Mouse (Mus musculus) limb, embryonic 15.5 days (tissue): ENCODE results near the gene Pdzd7. TPM values are rescaled to one million over a fixed set of nuclear protein-coding genes. Genes with fewer than 3 reads are reported as not detected.

Experiments
- ATAC-seq: fragments of 200-750 bp; cut with Nextera tagmentation; 2 replicates; pipeline ENCODE4 v1.8.0; 2017; ENCODE audit warnings: low read depth, moderate TSS enrichment; ENCODE audit not compliant: insufficient number of reproducible peaks, low FRiP score, low TSS enrichment
- H3K27ac ChIP-seq: fragments of 300-500 bp; sonication (generic); 2 replicates; pipeline ENCODE4 v1.5.1; 2015; ENCODE audit warnings: moderate library complexity, mild to moderate bottlenecking, inconsistent platforms
- H3K27me3 ChIP-seq: fragments of 300-500 bp; sonication (generic); 2 replicates; pipeline ENCODE4 v1.6.1; 2015; ENCODE audit warnings: inconsistent platforms
- H3K36me3 ChIP-seq: fragments of 300-500 bp; sonication (generic); 2 replicates; pipeline ENCODE4 v1.6.1; 2015; ENCODE audit warnings: inconsistent platforms
- H3K4me1 ChIP-seq: fragments of 300-500 bp; sonication (generic); 2 replicates; pipeline ENCODE4 v1.6.1; 2015; ENCODE audit warnings: inconsistent platforms
- H3K4me2 ChIP-seq: fragments of 300-500 bp; sonication (generic); 2 replicates; pipeline ENCODE4 v1.6.1; 2015; ENCODE audit warnings: mild to moderate bottlenecking, inconsistent platforms
- H3K4me3 ChIP-seq: fragments of 300-500 bp; sonication (generic); 2 replicates; pipeline ENCODE4 v1.5.1; 2015; ENCODE audit warnings: mild to moderate bottlenecking, inconsistent platforms
- H3K9ac ChIP-seq: fragments of 300-500 bp; sonication (generic); 2 replicates; pipeline ENCODE4 v1.6.1; 2015; ENCODE audit warnings: inconsistent platforms
- H3K9me3 ChIP-seq: fragments of 300-500 bp; sonication (generic); 2 replicates; pipeline ENCODE4 v1.6.1; 2016; ENCODE audit warnings: inconsistent platforms
- WGBS: fragments of 180-500 bp; shearing (Covaris S2); methylation state at CpG from one replicate; pipeline ENCODE4 v1.1.7; 2015; 5-methylcytosine and 5-hydroxymethylcytosine counted together
- polyA plus RNA-seq: library from polyadenylated mRNA; unstranded; fragments of >200 nt; fragmentation: Nextera tagmentation; extraction: Ambion mirVana; gene quantifications from 2 replicates; pipeline ENCODE4 v1.2.1, GENCODE M21; 2015

Pdzd7 gene
- polyA plus RNA-seq, 1 experiment from 2014 or later: 0.37 TPM

DNA sequence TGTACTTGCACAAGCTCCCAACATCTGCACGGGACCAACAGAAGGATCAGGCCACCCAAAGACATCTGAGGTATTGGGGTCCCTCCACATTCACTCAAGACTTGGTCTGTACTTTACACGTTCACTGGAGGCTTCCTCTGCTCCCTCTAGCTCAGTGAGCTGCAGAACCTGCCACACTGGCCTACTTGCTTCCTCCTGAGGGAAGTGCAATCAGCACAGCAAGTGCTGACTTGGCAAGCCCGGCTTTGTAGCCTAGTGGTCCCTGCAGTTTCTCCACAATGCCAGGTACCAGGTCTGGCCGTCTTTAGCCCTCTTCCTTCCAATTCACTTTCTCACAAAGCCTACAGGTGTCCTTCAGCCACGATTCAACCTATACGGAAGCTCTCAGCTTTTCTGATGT, 58.5 kb downstream of the Pdzd7 start:
- H3K9ac ChIP-seq: no peak overlapping the region
- WGBS: 59% methylated on average over 6 of the region's 6 CpGs
- no peak for ATAC-seq

DNA sequence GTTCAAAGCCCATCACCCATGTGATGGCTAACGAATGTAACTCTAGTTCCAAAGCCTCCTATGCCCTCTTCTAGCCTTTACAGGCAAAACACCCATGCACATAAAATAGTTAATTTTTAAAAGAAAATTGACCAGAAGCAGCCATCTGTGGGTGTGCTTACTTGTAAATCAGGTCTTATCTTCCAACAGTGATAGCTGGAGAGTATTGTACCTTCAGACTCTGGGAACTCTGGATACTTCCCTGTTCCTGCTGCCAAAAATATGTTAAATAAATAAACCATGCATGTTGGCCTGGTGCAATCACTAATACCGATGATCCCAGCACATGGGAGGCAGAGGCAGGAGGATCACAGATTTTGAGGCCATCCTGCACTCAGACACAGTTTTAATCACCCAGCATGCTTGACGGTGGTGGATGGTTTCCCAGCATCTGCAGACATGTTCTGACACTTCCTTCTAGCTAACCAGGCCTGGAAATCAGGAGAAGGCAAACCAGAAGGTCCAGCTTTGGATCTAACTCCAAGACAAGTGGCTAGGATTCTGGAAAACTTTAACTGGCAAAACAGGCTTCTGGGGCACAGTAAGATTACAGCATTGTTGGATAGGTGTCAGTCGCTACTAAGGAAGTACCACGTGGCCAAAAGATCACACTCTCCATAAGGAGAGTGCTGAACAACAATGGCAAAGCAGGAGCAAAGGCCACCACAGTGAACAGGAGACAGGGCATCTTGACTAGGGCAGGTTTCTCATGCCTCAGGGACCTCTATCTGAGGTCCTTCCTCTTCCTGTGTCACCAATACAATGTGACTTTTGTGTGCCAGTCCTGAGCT, 60.1 kb downstream of the Pdzd7 start:
- no peak overlapping the region for H3K4me3 ChIP-seq
- ATAC-seq: no peak
- H3K36me3 ChIP-seq: peaks cover 16% of the 10 kb centered on the region
- no peaks in the 10 kb centered on the region for H3K9me3 ChIP-seq
- 54% methylated on average over 5 of the region's 5 CpGs for WGBS
- H3K4me1 ChIP-seq: peaks cover 23% of the 10 kb centered on the region
- H3K9ac ChIP-seq: no peak overlapping the region
- H3K27me3 ChIP-seq: no peaks in the 10 kb centered on the region
- H3K4me2 ChIP-seq: no peak overlapping the region
- H3K27ac ChIP-seq: no peak overlapping the region

More for the DNA sequence above, 58.5 kb downstream of the Pdzd7 start:
- H3K27ac ChIP-seq: 0 out of 2 replicates have a peak overlapping the region, but pooled peaks have one; percentile 17
- peaks cover 33% of the 10 kb centered on the region for H3K4me1 ChIP-seq
- H3K4me3 ChIP-seq: no peak overlapping the region
- no peaks in the 10 kb centered on the region for H3K9me3 ChIP-seq
- no peaks in the 10 kb centered on the region for H3K27me3 ChIP-seq
- H3K36me3 ChIP-seq: peaks cover 6% of the 10 kb centered on the region
- H3K4me2 ChIP-seq: no peak overlapping the region

DNA sequence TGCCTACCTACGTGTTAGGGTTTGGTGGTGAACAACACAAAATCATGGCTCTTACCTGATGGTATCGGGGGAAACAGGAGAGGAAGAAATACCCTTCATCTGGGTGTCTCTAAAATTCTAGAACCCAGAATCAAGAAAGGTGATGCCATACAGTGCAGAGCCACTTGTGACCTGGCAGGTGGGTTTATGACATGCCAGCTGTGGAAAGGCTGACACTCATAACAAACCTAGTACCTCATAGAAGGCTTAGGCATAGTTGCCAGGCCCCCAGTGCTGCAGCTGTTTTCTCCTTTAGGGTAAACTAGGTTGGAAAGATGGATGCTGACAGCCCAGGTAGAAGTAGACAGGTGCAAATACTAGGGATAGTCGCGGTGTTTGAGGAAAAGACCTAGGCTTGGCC, 61.1 kb downstream of the Pdzd7 start:
- H3K9me3 ChIP-seq: no peaks in the 10 kb centered on the region
- 92% methylated on average over 4 of the region's 4 CpGs for WGBS
- H3K36me3 ChIP-seq: peaks cover 24% of the 10 kb centered on the region
- no peak for ATAC-seq
- peaks cover 13% of the 10 kb centered on the region for H3K4me1 ChIP-seq
- no peak overlapping the region for H3K4me3 ChIP-seq
- no peak overlapping the region for H3K27ac ChIP-seq
- H3K27me3 ChIP-seq: no peaks in the 10 kb centered on the region
- no peak overlapping the region for H3K4me2 ChIP-seq
- no peak overlapping the region for H3K9ac ChIP-seq

DNA sequence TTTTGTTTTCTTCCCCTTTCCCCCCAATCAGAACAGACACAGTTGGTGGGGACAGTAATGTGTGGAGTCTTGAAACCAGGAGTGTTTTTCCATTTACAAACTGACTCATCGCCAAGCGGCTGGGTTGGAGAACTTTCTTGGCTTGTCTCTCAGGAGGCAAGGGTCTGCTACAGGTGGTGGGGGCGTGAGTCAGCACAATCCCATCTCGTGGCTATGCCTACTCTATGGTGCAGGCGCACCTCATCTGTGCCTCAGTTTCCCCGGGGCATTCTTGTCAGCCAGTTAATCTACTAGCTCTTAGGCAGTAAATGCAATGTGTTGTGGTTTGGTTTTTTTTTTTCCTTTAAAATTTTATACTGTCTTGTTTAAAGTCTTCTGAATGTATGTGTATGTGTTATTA, 62.2 kb downstream of the Pdzd7 start:
- no peak for ATAC-seq
- H3K4me2 ChIP-seq: no peak overlapping the region
- 83% methylated on average over 6 of the region's 6 CpGs for WGBS

DNA sequence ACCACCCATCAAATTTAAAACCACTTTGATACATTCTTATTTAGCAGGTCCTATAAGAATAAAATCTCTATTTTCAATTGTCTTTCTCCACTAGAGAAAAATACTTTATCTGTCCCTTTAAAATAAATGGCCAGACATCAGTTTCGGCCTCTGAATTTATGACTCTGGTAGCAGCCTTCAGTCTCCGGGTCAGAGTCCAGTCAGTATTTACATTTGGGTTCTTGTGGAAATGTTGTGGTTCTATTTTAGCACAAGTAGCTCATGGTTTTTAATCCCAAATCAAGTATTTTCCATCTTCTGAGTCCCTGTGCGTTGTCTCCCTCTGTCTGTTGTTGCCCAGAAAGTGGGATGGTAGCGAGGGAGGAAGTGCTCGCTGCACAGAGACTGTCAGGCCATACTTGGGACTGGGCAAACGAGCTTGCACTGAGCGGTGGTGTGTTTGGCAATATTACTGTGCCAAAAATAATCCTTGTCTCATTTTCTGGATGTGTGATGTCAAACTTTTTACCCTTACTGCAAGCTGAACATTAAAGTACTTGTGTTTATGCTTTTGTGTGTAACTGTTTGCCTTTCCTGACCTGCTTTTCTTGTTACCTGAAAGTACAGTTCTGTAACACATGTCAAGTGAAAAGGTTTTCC, 62.9 kb downstream of the Pdzd7 start:
- peaks cover 40% of the 10 kb centered on the region for H3K36me3 ChIP-seq
- 74% methylated on average over 7 of the region's 7 CpGs for WGBS
- H3K9ac ChIP-seq: no peak overlapping the region

More for the DNA sequence above, 62.2 kb downstream of the Pdzd7 start:
- Histone ChIP-seq H3K4me1 (peaks cover 6% of the 10 kb centered on the region), H3K36me3 (peaks cover 33% of the 10 kb centered on the region), H3K9ac (no peak overlapping the region), H3K9me3 (no peaks in the 10 kb centered on the region), H3K27ac (no peak overlapping the region), H3K27me3 (no peaks in the 10 kb centered on the region), H3K4me3 (no peak overlapping the region)

DNA sequence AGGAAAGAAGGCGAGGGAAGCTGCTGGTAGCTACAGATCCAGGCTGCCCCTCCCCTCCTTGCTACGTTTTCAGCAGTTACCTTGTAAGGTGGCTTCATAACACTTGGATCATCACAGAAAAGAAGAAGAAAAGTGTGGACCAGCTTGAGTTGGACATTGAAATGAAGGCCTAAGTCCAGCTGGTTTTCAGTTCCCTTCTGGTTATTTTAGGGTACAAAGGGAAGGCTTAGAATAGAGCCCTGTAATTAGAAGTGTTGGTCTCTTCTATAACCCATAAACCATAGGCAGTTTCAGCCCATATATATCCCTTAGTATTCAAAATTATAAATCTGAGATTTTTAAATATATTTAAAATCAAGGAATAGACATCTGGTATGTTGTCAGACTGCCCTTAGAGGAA, 64.7 kb downstream of the Pdzd7 start:
- Histone ChIP-seq H3K4me3 (no peak overlapping the region), H3K9me3 (no peaks in the 10 kb centered on the region), H3K36me3 (peaks cover 59% of the 10 kb centered on the region), H3K4me2 (no peak overlapping the region), H3K27me3 (no peaks in the 10 kb centered on the region), H3K4me1 (no peaks in the 10 kb centered on the region), H3K9ac (no peak overlapping the region), H3K27ac (no peak overlapping the region)
- no peak for ATAC-seq
- WGBS: 86% methylated on average over 2 of the region's 2 CpGs

More for the DNA sequence above, 62.9 kb downstream of the Pdzd7 start:
- Histone ChIP-seq H3K27me3 (no peaks in the 10 kb centered on the region), H3K4me3 (no peak overlapping the region), H3K4me2 (no peak overlapping the region), H3K9me3 (no peaks in the 10 kb centered on the region), H3K27ac (0 out of 2 replicates have a peak overlapping the region, but pooled peaks have one; percentile 11), H3K4me1 (no peaks in the 10 kb centered on the region)
- ATAC-seq: no peak

DNA sequence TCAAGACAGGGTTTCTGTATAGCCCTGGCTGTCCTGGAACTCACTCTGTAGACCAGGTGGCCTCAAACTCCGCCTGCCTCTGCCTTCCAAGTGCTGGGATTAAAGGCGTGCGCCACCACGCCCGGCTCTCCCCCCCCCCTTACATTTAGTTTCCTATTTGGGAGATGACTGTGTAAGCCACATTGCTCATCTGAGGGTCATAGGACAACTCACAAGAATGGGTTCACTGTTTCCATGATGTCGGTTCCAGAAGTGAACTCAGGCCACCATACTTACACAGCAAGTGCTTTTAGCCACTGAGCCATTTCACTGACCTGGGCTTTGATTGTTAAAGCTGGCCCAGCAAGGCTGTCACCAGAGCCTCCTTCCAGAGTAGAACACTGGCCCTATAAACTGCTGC, 68.4 kb downstream of the Pdzd7 start:
- no peak overlapping the region for H3K9ac ChIP-seq
- H3K9me3 ChIP-seq: no peaks in the 10 kb centered on the region
- no peak overlapping the region for H3K4me3 ChIP-seq
- ATAC-seq: no peak
- no peaks in the 10 kb centered on the region for H3K4me1 ChIP-seq
- H3K27ac ChIP-seq: no peak overlapping the region
- no peaks in the 10 kb centered on the region for H3K27me3 ChIP-seq
- no peak overlapping the region for H3K4me2 ChIP-seq
- peaks cover 88% of the 10 kb centered on the region for H3K36me3 ChIP-seq
- 85% methylated on average over 6 of the region's 6 CpGs for WGBS

Other genes starting within 250 kb of the Pdzd7 start
- 29.1 and 29.2 TPM in 2 replicates for gene Slf2, start 114.6 kb downstream of the Pdzd7 start, polyA plus RNA-seq
- gene Sema4g, start 56.6 kb downstream of the Pdzd7 start, polyA plus RNA-seq: 3.8 and 4.9 TPM in 2 replicates
- 19.6 and 19.8 TPM in 2 replicates for gene Twnk, start 40.1 kb downstream of the Pdzd7 start, polyA plus RNA-seq
- 62.5 and 65.1 TPM in 2 replicates for gene Mrpl43, start 39.3 kb downstream of the Pdzd7 start, polyA plus RNA-seq
- gene Lzts2, start 31.3 kb downstream of the Pdzd7 start, polyA plus RNA-seq: 66.8 and 68.3 TPM in 2 replicates
- 33.8 and 36.9 TPM in 2 replicates for gene Sfxn3, start 1.8 kb upstream of the Pdzd7 start, polyA plus RNA-seq
- 38.5 and 60.8 TPM in 2 replicates for gene Kazald1, start 29.5 kb upstream of the Pdzd7 start, polyA plus RNA-seq
- gene Tlx1, start 105.0 kb upstream of the Pdzd7 start, polyA plus RNA-seq: 0.87 and 0.88 TPM in 2 replicates
- gene Lbx1, start 190.1 kb upstream of the Pdzd7 start, polyA plus RNA-seq: 0.64 and 1.5 TPM in 2 replicates